Mouse (Mus musculus): ENCODE results near the gene Kcnh2. TPM values are rescaled to one million over a fixed set of nuclear protein-coding genes. Genes with fewer than 3 reads are reported as not detected.

Kcnh2 gene
- polyA plus RNA-seq, 1 experiment, result 3.1 TPM

GRCm38 (mm10) chr5:24391864-24392263 is 40.5 kb upstream of the Kcnh2 start, which contains the start of gene Atg9b:
Gene Atg9b, minus strand, starts transcription at chr5:24392143.
- no peak within 1 kb of the TSS for H3K4me3 ChIP-seq (ENCODE audit: insufficient read depth, low read depth, low read length)
- H3K27ac ChIP-seq (ENCODE audit: insufficient read depth, low read depth, low read length), result no peak within 1 kb of the TSS
- H3K27me3 ChIP-seq (replicated peaks; ENCODE audit: control insufficient read depth, insufficient read depth, low read length), result no peaks in the 10 kb centered on the region
- no peak for TF ChIP-seq CTCF (conservative IDR thresholded peaks at IDR 0.05; ENCODE audit: insufficient read depth, insufficient read length, low read depth, low read length)
- 89% methylated on average over 7 of the region's 7 CpGs for WGBS
- DNase-seq, result no peak
- H3K36me3 ChIP-seq (ENCODE audit: control insufficient read depth, insufficient read depth, low read length), result no peaks in the 10 kb centered on the region
- H3K4me1 ChIP-seq (ENCODE audit: control insufficient read depth, insufficient read depth, low read length), result peaks cover 12% of the 10 kb centered on the region

GRCm38 (mm10) chr5:24389658-24390020 is 38.2 kb upstream of the Kcnh2 start:
- WGBS, result 92% methylated on average over 4 of the region's 4 CpGs
- Histone ChIP-seq H3K27me3 (replicated peaks; ENCODE audit: control insufficient read depth, insufficient read depth, low read length) (no peaks in the 10 kb centered on the region), H3K4me1 (ENCODE audit: control insufficient read depth, insufficient read depth, low read length) (peaks cover 12% of the 10 kb centered on the region), H3K4me3 (ENCODE audit: insufficient read depth, low read depth, low read length) (no peak overlapping the region), H3K36me3 (ENCODE audit: control insufficient read depth, insufficient read depth, low read length) (no peaks in the 10 kb centered on the region), H3K27ac (ENCODE audit: insufficient read depth, low read depth, low read length) (no peak overlapping the region)
- DNase-seq, result no peak
- TF ChIP-seq CTCF (conservative IDR thresholded peaks at IDR 0.05; ENCODE audit: insufficient read depth, insufficient read length, low read depth, low read length), result no peak
- TF ChIP-seq POLR2A (IDR thresholded peaks at IDR 0.05; ENCODE audit: low read depth, low read length), result no peak

GRCm38 (mm10) chr5:24389011-24389657 is 37.7 kb upstream of the Kcnh2 start:
- WGBS, result 77% methylated on average over 7 of the region's 7 CpGs
- DNase-seq, result peak; percentile 52
- Histone ChIP-seq H3K27me3 (replicated peaks; ENCODE audit: control insufficient read depth, insufficient read depth, low read length) (no peaks in the 10 kb centered on the region), H3K27ac (ENCODE audit: insufficient read depth, low read depth, low read length) (no peak overlapping the region), H3K4me1 (ENCODE audit: control insufficient read depth, insufficient read depth, low read length) (peaks cover 14% of the 10 kb centered on the region), H3K36me3 (ENCODE audit: control insufficient read depth, insufficient read depth, low read length) (no peaks in the 10 kb centered on the region), H3K4me3 (ENCODE audit: insufficient read depth, low read depth, low read length) (no peak overlapping the region)
- TF ChIP-seq CTCF (conservative IDR thresholded peaks at IDR 0.05; ENCODE audit: insufficient read depth, insufficient read length, low read depth, low read length) (no peak), POLR2A (IDR thresholded peaks at IDR 0.05; ENCODE audit: low read depth, low read length) (no peak)

GRCm38 (mm10) chr5:24388246-24388915 is 37.0 kb upstream of the Kcnh2 start:
- H3K36me3 ChIP-seq (ENCODE audit: control insufficient read depth, insufficient read depth, low read length), result no peaks in the 10 kb centered on the region
- DNase-seq, result no peak
- H3K4me1 ChIP-seq (ENCODE audit: control insufficient read depth, insufficient read depth, low read length), result peaks cover 13% of the 10 kb centered on the region
- peak overlapping the region; percentile 9 for H3K4me3 ChIP-seq (ENCODE audit: insufficient read depth, low read depth, low read length)
- H3K27me3 ChIP-seq (replicated peaks; ENCODE audit: control insufficient read depth, insufficient read depth, low read length), result no peaks in the 10 kb centered on the region
- TF ChIP-seq POLR2A (IDR thresholded peaks at IDR 0.05; ENCODE audit: low read depth, low read length) (no peak), CTCF (conservative IDR thresholded peaks at IDR 0.05; ENCODE audit: insufficient read depth, insufficient read length, low read depth, low read length) (no peak)
- H3K27ac ChIP-seq (ENCODE audit: insufficient read depth, low read depth, low read length), result no peak overlapping the region
- WGBS, result 35% methylated on average over 26 of the region's 26 CpGs

GRCm38 (mm10) chr5:24387264-24388241 is 36.1 kb upstream of the Kcnh2 start:
- Histone ChIP-seq H3K36me3 (ENCODE audit: control insufficient read depth, insufficient read depth, low read length) (no peaks in the 10 kb centered on the region), H3K4me1 (ENCODE audit: control insufficient read depth, insufficient read depth, low read length) (peaks cover 13% of the 10 kb centered on the region), H3K27me3 (replicated peaks; ENCODE audit: control insufficient read depth, insufficient read depth, low read length) (no peaks in the 10 kb centered on the region), H3K27ac (ENCODE audit: insufficient read depth, low read depth, low read length) (no peak overlapping the region), H3K4me3 (ENCODE audit: insufficient read depth, low read depth, low read length) (peak overlapping the region; percentile 9)
- 0 out of 2 replicates have a peak, but pooled peaks have one; percentile 12 for TF ChIP-seq CTCF (conservative IDR thresholded peaks at IDR 0.05; ENCODE audit: insufficient read depth, insufficient read length, low read depth, low read length)
- TF ChIP-seq POLR2A (IDR thresholded peaks at IDR 0.05; ENCODE audit: low read depth, low read length), result no peak
- WGBS, result 2% methylated on average over 73 of the region's 73 CpGs
- DNase-seq, result peak; percentile 87

GRCm38 (mm10) chr5:24385887-24386550 is 34.6 kb upstream of the Kcnh2 start:
- WGBS, result 86% methylated on average over 10 of the region's 10 CpGs
- no peak for TF ChIP-seq CTCF (conservative IDR thresholded peaks at IDR 0.05; ENCODE audit: insufficient read depth, insufficient read length, low read depth, low read length)
- no peak for TF ChIP-seq POLR2A (IDR thresholded peaks at IDR 0.05; ENCODE audit: low read depth, low read length)
- DNase-seq, result no peak
- Histone ChIP-seq H3K4me1 (ENCODE audit: control insufficient read depth, insufficient read depth, low read length) (peaks cover 13% of the 10 kb centered on the region), H3K27ac (ENCODE audit: insufficient read depth, low read depth, low read length) (no peak overlapping the region), H3K27me3 (replicated peaks; ENCODE audit: control insufficient read depth, insufficient read depth, low read length) (no peaks in the 10 kb centered on the region), H3K36me3 (ENCODE audit: control insufficient read depth, insufficient read depth, low read length) (no peaks in the 10 kb centered on the region), H3K4me3 (ENCODE audit: insufficient read depth, low read depth, low read length) (no peak overlapping the region)

Data from kidney, adult 2 months (tissue).